ENCODE assay signal across 12 mouse cellular contexts in genomic region chr9:78256914-78257313, GRCm38 (mm10). TPM values are rescaled to one million over a fixed set of nuclear protein-coding genes. Genes with fewer than 3 reads are reported as not detected.
"Had no signal": no experiment of that assay in that cellular context is flagged by ENCODE, and none has a peak within 500 bp of the region (broad histone marks: within the 10 kb centered on the region; RNA-seq: fewer than 3 reads in every experiment).

Gm3776 (plus strand) TSS chr9:78257129.

RNA-seq across cellular contexts. Expression of gene Gm3776, which starts in this region (rescaled TPM):
- polyA plus RNA-seq: forebrain, postnatal 0 days; gonadal fat pad, adult 2 months; heart, embryonic 11.5 days; heart, embryonic 13.5 days; heart, embryonic 15.5 days; hindbrain, embryonic 11.5 days; hindbrain, embryonic 13.5 days; hindbrain, embryonic 15.5 days; hindbrain, postnatal 0 days; limb, embryonic 11.5 days; limb, embryonic 13.5 days; liver, embryonic 11.5 days had no signal
